Mouse (Mus musculus) heart, embryonic 15.5 days (tissue): ENCODE results near the gene Dld. TPM values are rescaled to one million over a fixed set of nuclear protein-coding genes. Genes with fewer than 3 reads are reported as not detected.
A peak's percentile ranks its signal among the peaks of the same experiment; 100 is the strongest.

ENCODE experiments used
- ATAC-seq: fragments of 200-750 bp; cut with Nextera tagmentation; replicated peaks from 2 replicates; pipeline ENCODE4 v1.8.0; 2017; ENCODE audit warnings: low read depth, moderate TSS enrichment; ENCODE audit not compliant: insufficient number of reproducible peaks, insufficient read depth, low FRiP score
- H3K27ac ChIP-seq: fragments of 300-500 bp; sonication (generic); 2 replicates; pipeline ENCODE4 v1.5.1; 2015; ENCODE audit warnings: mild to moderate bottlenecking, inconsistent platforms
- H3K27me3 ChIP-seq: fragments of 300-500 bp; sonication (generic); 2 replicates; pipeline ENCODE4 v1.6.1; 2015; ENCODE audit warnings: inconsistent platforms
- H3K36me3 ChIP-seq: fragments of 300-500 bp; sonication (generic); 2 replicates; pipeline ENCODE4 v1.6.1; 2015; ENCODE audit warnings: mild to moderate bottlenecking, inconsistent platforms
- H3K4me1 ChIP-seq: fragments of 300-500 bp; sonication (generic); replicated peaks from 2 replicates; pipeline ENCODE4 v1.6.1; 2015; ENCODE audit warnings: inconsistent platforms
- H3K4me2 ChIP-seq: fragments of 300-500 bp; sonication (generic); 2 replicates; pipeline ENCODE4 v1.6.1; 2015; ENCODE audit warnings: inconsistent platforms, mild to moderate bottlenecking, moderate library complexity
- H3K4me3 ChIP-seq: fragments of 300-500 bp; sonication (generic); 2 replicates; pipeline ENCODE4 v1.5.1; 2015; ENCODE audit warnings: mild to moderate bottlenecking, inconsistent platforms
- H3K9ac ChIP-seq: fragments of 300-500 bp; sonication (generic); 2 replicates; pipeline ENCODE4 v1.6.1; 2015; ENCODE audit warnings: mild to moderate bottlenecking, inconsistent platforms
- H3K9me3 ChIP-seq: fragments of 300-500 bp; sonication (generic); replicated peaks from 2 replicates; pipeline ENCODE4 v1.6.1; 2016; ENCODE audit warnings: inconsistent platforms
- WGBS: fragments of 180-500 bp; shearing (Covaris S2); methylation state at CpG from one replicate; pipeline ENCODE4 v1.1.7; 2015; ENCODE audit warnings: mixed read lengths; 5-methylcytosine and 5-hydroxymethylcytosine counted together
- polyA plus RNA-seq: library from polyadenylated mRNA; unstranded; fragments of >200 nt; fragmentation: Nextera tagmentation; extraction: Ambion mirVana; gene quantifications from 2 replicates; pipeline ENCODE4 v1.2.1, GENCODE M21; 2015

Gene Dld
- polyA plus RNA-seq, 1 experiment from 2014 or later, result 235 TPM

- ATAC-seq, result no peak
- no peak overlapping the region for H3K4me2 ChIP-seq
- H3K4me1 ChIP-seq, result peaks cover 63% of the 10 kb centered on the region
- H3K9ac ChIP-seq, result peak overlapping the region; percentile 19
- H3K27me3 ChIP-seq, result no peaks in the 10 kb centered on the region
- no peaks in the 10 kb centered on the region for H3K9me3 ChIP-seq
- peaks cover 37% of the 10 kb centered on the region for H3K36me3 ChIP-seq
- H3K27ac ChIP-seq, result peak overlapping the region; percentile 85
- WGBS, result 39% methylated on average over 10 of the region's 10 CpGs
- no peak overlapping the region for H3K4me3 ChIP-seq
Observed at GRCm38 (mm10) chr12:31294526-31294925, 56.7 kb downstream of the Dld start.

DNA sequence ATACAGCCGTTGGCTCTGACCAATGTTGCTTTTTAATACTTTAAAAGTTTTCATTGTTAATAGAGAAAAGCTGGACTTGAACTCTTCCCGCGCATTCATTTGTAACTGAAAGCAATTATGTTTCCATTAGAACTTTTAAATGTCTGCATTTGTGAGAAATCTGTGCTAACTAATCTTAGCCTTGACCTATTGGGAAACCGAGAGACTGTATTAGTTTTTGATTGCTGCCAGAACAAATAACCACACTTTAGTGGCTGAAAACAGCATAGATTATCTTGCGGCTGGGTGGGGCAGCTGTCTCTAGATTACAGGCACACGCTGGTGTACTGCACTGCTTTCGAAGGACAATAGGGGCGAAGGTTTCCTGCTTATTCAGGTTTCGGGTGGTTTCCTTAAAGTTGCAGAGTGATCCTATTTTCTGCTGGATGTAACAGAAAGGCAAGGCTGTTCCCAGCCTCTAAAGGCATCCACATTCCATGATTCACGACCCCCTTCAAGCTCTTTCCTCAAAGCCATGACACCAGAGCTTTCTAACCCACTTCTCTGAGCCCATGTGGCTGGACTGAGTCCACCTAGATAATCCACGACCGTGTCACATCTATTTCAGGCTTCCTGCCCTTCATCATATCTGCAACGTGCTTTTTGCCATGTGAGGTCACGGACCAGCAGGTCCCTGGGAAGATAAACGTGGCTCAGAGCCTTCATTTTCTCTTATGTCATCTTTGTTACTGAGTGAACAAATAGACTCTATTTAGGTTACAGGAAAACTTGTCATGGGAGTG, 57.7 kb downstream of the Dld start:
- Histone ChIP-seq H3K36me3 (peaks cover 37% of the 10 kb centered on the region), H3K4me3 (no peak overlapping the region), H3K9ac (no peak overlapping the region), H3K27me3 (no peaks in the 10 kb centered on the region), H3K9me3 (no peaks in the 10 kb centered on the region), H3K4me1 (peaks cover 53% of the 10 kb centered on the region), H3K27ac (peak overlapping the region; percentile 85), H3K4me2 (0 out of 2 replicates have a peak overlapping the region, but pooled peaks have one; percentile 5)
- 31% methylated on average over 15 of the region's 15 CpGs for WGBS
- ATAC-seq, result peak; percentile 80

DNA sequence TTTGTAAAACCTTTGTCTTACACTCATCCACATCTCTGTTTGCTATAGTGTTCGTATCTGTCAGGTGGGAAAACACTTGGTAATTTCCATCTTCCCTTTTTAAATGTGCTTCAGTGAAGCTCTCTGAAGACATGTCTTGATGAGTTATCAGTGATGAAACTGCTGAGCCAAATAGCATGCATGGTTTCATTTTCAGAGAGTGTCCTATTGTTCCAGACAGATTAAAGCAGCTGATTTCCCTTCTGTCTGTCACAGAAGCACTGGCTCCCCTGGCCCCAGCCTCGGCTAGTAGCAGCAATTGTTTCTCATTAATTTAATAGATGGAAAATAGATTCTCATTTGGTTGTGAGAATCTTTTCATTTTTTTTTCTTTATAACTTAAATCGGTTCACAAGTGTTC, 60.3 kb downstream of the Dld start:
- no peak for ATAC-seq
- no peak overlapping the region for H3K9ac ChIP-seq
- H3K27ac ChIP-seq, result no peak overlapping the region
- H3K27me3 ChIP-seq, result no peaks in the 10 kb centered on the region
- no peak overlapping the region for H3K4me2 ChIP-seq
- no peaks in the 10 kb centered on the region for H3K9me3 ChIP-seq
- H3K4me1 ChIP-seq, result peaks cover 48% of the 10 kb centered on the region
- H3K36me3 ChIP-seq, result peaks cover 53% of the 10 kb centered on the region
- H3K4me3 ChIP-seq, result no peak overlapping the region
- WGBS, result 78% methylated on average over 3 of the region's 3 CpGs

- no peak overlapping the region for H3K9ac ChIP-seq
- H3K4me1 ChIP-seq, result peaks cover 32% of the 10 kb centered on the region
- no peaks in the 10 kb centered on the region for H3K9me3 ChIP-seq
- no peak overlapping the region for H3K4me3 ChIP-seq
- WGBS, result 92% methylated on average over 10 of the region's 10 CpGs
- peaks cover 71% of the 10 kb centered on the region for H3K36me3 ChIP-seq
- no peak for ATAC-seq
- no peak overlapping the region for H3K27ac ChIP-seq
- H3K27me3 ChIP-seq, result no peaks in the 10 kb centered on the region
- H3K4me2 ChIP-seq, result no peak overlapping the region
Observed at GRCm38 (mm10) chr12:31289046-31289445, 62.2 kb downstream of the Dld start.

GRCm38 (mm10) chr12:31283617-31284136, 67.6 kb downstream of the Dld start:
- WGBS, result 67% methylated on average over 4 of the region's 4 CpGs
- Histone ChIP-seq H3K9ac (no peak overlapping the region), H3K27me3 (no peaks in the 10 kb centered on the region), H3K27ac (no peak overlapping the region), H3K36me3 (peaks cover 88% of the 10 kb centered on the region), H3K4me1 (peaks cover 39% of the 10 kb centered on the region), H3K4me3 (no peak overlapping the region), H3K9me3 (no peaks in the 10 kb centered on the region), H3K4me2 (no peak overlapping the region)
- ATAC-seq, result no peak

GRCm38 (mm10) chr12:31283131-31283530, 68.1 kb downstream of the Dld start:
- no peak for ATAC-seq
- Histone ChIP-seq H3K27ac (no peak overlapping the region), H3K27me3 (no peaks in the 10 kb centered on the region), H3K4me2 (no peak overlapping the region), H3K4me3 (no peak overlapping the region), H3K36me3 (peaks cover 88% of the 10 kb centered on the region), H3K9ac (no peak overlapping the region), H3K9me3 (no peaks in the 10 kb centered on the region), H3K4me1 (peaks cover 44% of the 10 kb centered on the region)
- WGBS, result 81% methylated on average over 4 of the region's 4 CpGs

- ATAC-seq, result no peak
- Histone ChIP-seq H3K27ac (no peak overlapping the region), H3K4me2 (no peak overlapping the region), H3K36me3 (peaks cover 88% of the 10 kb centered on the region), H3K27me3 (no peaks in the 10 kb centered on the region), H3K9ac (no peak overlapping the region), H3K9me3 (no peaks in the 10 kb centered on the region), H3K4me3 (no peak overlapping the region), H3K4me1 (peaks cover 47% of the 10 kb centered on the region)
- 37% methylated on average over 5 of the region's 5 CpGs for WGBS
Observed at GRCm38 (mm10) chr12:31282241-31282640, 69.0 kb downstream of the Dld start.

Other genes starting within 250 kb of the Dld start
- not detected in 2 replicates for gene Gm6993, start 110.7 kb downstream of the Dld start, polyA plus RNA-seq
- gene Lamb1, start 86.2 kb downstream of the Dld start, polyA plus RNA-seq, result 90.9 and 99.5 TPM in 2 replicates
- 0.09 TPM in 1 of 2 replicates, not detected in the other for gene Slc26a3, start 39.4 kb upstream of the Dld start, polyA plus RNA-seq
- gene Cbll1, start 148.2 kb upstream of the Dld start, polyA plus RNA-seq, result 7.0 and 10.0 TPM in 2 replicates
- gene Slc26a4, start 208.5 kb upstream of the Dld start, polyA plus RNA-seq, result 0.25 and 0.46 TPM in 2 replicates